Mouse (Mus musculus) layer of hippocampus, adult 8-10 months (tissue): ENCODE data around the gene Ube3b. TPM values are rescaled to one million over a fixed set of nuclear protein-coding genes. Genes with fewer than 3 reads are reported as not detected.

Experiments used
- DNase-seq, 2 experiments: peaks; one replicate each; pipeline ENCODE4 v3.0.0; 2022; ENCODE audit warnings: low spot score in 2 of 2
- total RNA-seq, 4 experiments: library from RNA; stranded (reverse); gene quantifications; 2 replicates each; pipeline ENCODE4 v1.2.4; 2022

Ube3b gene
- 10 to 100 TPM; 74.5 to 85.7 (median 77.6) TPM for total RNA-seq

GRCm38 (mm10) chr5:114380209-114381012, at the start of gene Ube3b, which contains the start of gene Kctd10:
Gene Ube3b (plus strand): TSS chr5:114380607.
Gene Kctd10 (minus strand): TSS chr5:114380508.
- DNase-seq, result peak; percentile 60 to 74

- DNase-seq, result no peak
Observed at GRCm38 (mm10) chr5:114342996-114343395, 37.4 kb upstream of the Ube3b start.

GRCm38 (mm10) chr5:114343612-114344011, 36.8 kb upstream of the Ube3b start:
- DNase-seq, result no peak

- DNase-seq, result no peak
Observed at GRCm38 (mm10) chr5:114345538-114345937, 34.9 kb upstream of the Ube3b start.

GRCm38 (mm10) chr5:114347005-114347404, 33.4 kb upstream of the Ube3b start:
- DNase-seq, result no peak

- no peak for DNase-seq
Observed at GRCm38 (mm10) chr5:114351490-114351889, 28.9 kb upstream of the Ube3b start.

- DNase-seq, result peak; percentile 50 to 75
Observed at GRCm38 (mm10) chr5:114356250-114356935, 24.0 kb upstream of the Ube3b start.

- peak; percentile 56 to 71 for DNase-seq
Observed at GRCm38 (mm10) chr5:114356936-114357751, 23.3 kb upstream of the Ube3b start.

- peak; percentile 64 to 70 for DNase-seq
Observed at GRCm38 (mm10) chr5:114358833-114359232, 21.6 kb upstream of the Ube3b start.

- no peak for DNase-seq
Observed at GRCm38 (mm10) chr5:114359586-114359985, 20.8 kb upstream of the Ube3b start.

GRCm38 (mm10) chr5:114360968-114361367, 19.4 kb upstream of the Ube3b start:
- no peak for DNase-seq

GRCm38 (mm10) chr5:114365043-114365752, 15.2 kb upstream of the Ube3b start:
- DNase-seq, result no peak

- no peak for DNase-seq
Observed at GRCm38 (mm10) chr5:114368121-114368520, 12.3 kb upstream of the Ube3b start.

GRCm38 (mm10) chr5:114368803-114369496, 11.5 kb upstream of the Ube3b start:
- DNase-seq, result no peak

- no peak for DNase-seq
Observed at GRCm38 (mm10) chr5:114369921-114370320, 10.5 kb upstream of the Ube3b start.

GRCm38 (mm10) chr5:114370371-114370776, 10.0 kb upstream of the Ube3b start:
- no peak for DNase-seq

GRCm38 (mm10) chr5:114371331-114371730, 9.1 kb upstream of the Ube3b start:
- no peak for DNase-seq

GRCm38 (mm10) chr5:114371731-114372473, 8.5 kb upstream of the Ube3b start:
- no peak for DNase-seq

GRCm38 (mm10) chr5:114372565-114372964, 7.8 kb upstream of the Ube3b start:
- no peak for DNase-seq

GRCm38 (mm10) chr5:114373174-114373573, 7.2 kb upstream of the Ube3b start:
- DNase-seq, result no peak
